Mouse (Mus musculus) lung, postnatal 14 days (tissue): ENCODE measurements around the gene Aldh4a1.

ENCODE experiments used
- DNase-seq: peaks from one replicate; pipeline ENCODE4 v3.0.0; 2021

The Aldh4a1 gene

GRCm38 (mm10) chr4:139622373-139623282 is at the start of gene Aldh4a1:
TSS of gene Aldh4a1 (plus strand) at chr4:139622866.
- DNase-seq: peak; percentile 85

GRCm38 (mm10) chr4:139572928-139573512 is 49.6 kb upstream of the Aldh4a1 start:
- no peak for DNase-seq

- DNase-seq: peak; percentile 99
These were observed 48.4 kb upstream of the Aldh4a1 start for GRCm38 (mm10) chr4:139574156-139574798.

- DNase-seq: peak; percentile 30
These were observed 47.6 kb upstream of the Aldh4a1 start for GRCm38 (mm10) chr4:139574799-139575672.

- DNase-seq: peak; percentile 39
These were observed 47.0 kb upstream of the Aldh4a1 start for GRCm38 (mm10) chr4:139575673-139576003.

GRCm38 (mm10) chr4:139576251-139576880 is 46.3 kb upstream of the Aldh4a1 start:
- DNase-seq: no peak

- DNase-seq: no peak
These were observed 45.7 kb upstream of the Aldh4a1 start for GRCm38 (mm10) chr4:139577006-139577405.

GRCm38 (mm10) chr4:139578389-139578788 is 44.3 kb upstream of the Aldh4a1 start:
- DNase-seq: no peak

GRCm38 (mm10) chr4:139579003-139579402 is 43.7 kb upstream of the Aldh4a1 start:
- no peak for DNase-seq

GRCm38 (mm10) chr4:139579466-139579865 is 43.2 kb upstream of the Aldh4a1 start:
- no peak for DNase-seq

GRCm38 (mm10) chr4:139580663-139581336 is 41.9 kb upstream of the Aldh4a1 start:
- DNase-seq: peak; percentile 44

GRCm38 (mm10) chr4:139581427-139582051 is 41.1 kb upstream of the Aldh4a1 start:
- DNase-seq: peak; percentile 69

- DNase-seq: no peak
These were observed 40.3 kb upstream of the Aldh4a1 start for GRCm38 (mm10) chr4:139582346-139582745.

- no peak for DNase-seq
These were observed 39.8 kb upstream of the Aldh4a1 start for GRCm38 (mm10) chr4:139582903-139583302.

- no peak for DNase-seq
These were observed 38.9 kb upstream of the Aldh4a1 start for GRCm38 (mm10) chr4:139583629-139584245.

GRCm38 (mm10) chr4:139584704-139585103 is 38.0 kb upstream of the Aldh4a1 start:
- DNase-seq: no peak

GRCm38 (mm10) chr4:139585713-139586112 is 37.0 kb upstream of the Aldh4a1 start:
- DNase-seq: no peak

- peak; percentile 47 for DNase-seq
These were observed 35.3 kb upstream of the Aldh4a1 start for GRCm38 (mm10) chr4:139587370-139587769.

GRCm38 (mm10) chr4:139587773-139588172 is 34.9 kb upstream of the Aldh4a1 start:
- DNase-seq: no peak

- no peak for DNase-seq
These were observed 33.2 kb upstream of the Aldh4a1 start for GRCm38 (mm10) chr4:139589351-139590027.
